Mouse (Mus musculus) cortical plate, adult 2 months (tissue): Measurements from ENCODE around the gene Tspan9.

Experiments used
- CTCF ChIP-seq: fragments of 200-500 bp; IDR thresholded peaks from 2 replicates; pipeline ENCODE4 v1.5.1; 2011; ENCODE audit warnings: mild to moderate bottlenecking, control low read depth, low read length; ENCODE audit not compliant: insufficient read depth; ENCODE audit errors: extremely low read depth
- POLR2A ChIP-seq: fragments of 200-500 bp; IDR thresholded peaks from 2 replicates; pipeline ENCODE4 v1.6.1; 2011; ENCODE audit warnings: mild to moderate bottlenecking, low read length, control low read depth; ENCODE audit not compliant: insufficient read depth; ENCODE audit errors: extremely low read depth

DNA sequence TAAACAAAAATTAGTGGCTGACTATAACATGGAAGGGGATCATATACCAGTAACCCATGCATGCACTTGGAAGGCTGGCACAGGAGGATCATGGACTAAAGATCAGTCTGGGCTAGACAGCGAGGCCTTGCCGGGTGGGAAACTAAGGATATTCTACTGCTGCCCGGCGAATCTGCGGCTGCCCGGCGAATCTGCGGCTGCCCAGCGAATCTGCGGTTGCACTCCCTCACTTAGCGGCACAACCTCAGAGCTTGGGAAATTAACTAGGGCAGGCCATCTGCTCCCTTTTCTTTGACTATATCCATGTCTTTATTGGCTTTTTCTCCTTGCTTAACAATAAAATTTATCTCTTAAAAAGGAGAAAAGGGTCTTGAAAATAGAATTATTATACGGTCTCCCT, 14.6 kb upstream of the Tspan9 start:
- TF ChIP-seq CTCF (no peak), POLR2A (no peak)
